Mouse (Mus musculus) forebrain, embryonic 16.5 days (tissue): ENCODE results near the gene Foxn3. TPM values are rescaled to one million over a fixed set of nuclear protein-coding genes. Genes with fewer than 3 reads are reported as not detected.

Experiments
- ATAC-seq: fragments of 200-750 bp; cut with Nextera tagmentation; 2 replicates; pipeline ENCODE4 v1.8.0; 2017; ENCODE audit warnings: mild to moderate bottlenecking, moderate library complexity
- H3K27ac ChIP-seq: fragments of 300-500 bp; sonication (generic); 2 replicates; pipeline ENCODE4 v1.5.1; 2014; ENCODE audit warnings: low read length, control low read depth
- H3K27me3 ChIP-seq: fragments of 300-500 bp; sonication (generic); replicated peaks from 2 replicates; pipeline ENCODE4 v1.6.1; 2014; ENCODE audit warnings: low read length; ENCODE audit not compliant: control insufficient read depth, insufficient read depth
- H3K36me3 ChIP-seq: fragments of 300-500 bp; sonication (generic); 2 replicates; pipeline ENCODE4 v1.6.1; 2014; ENCODE audit not compliant: control insufficient read depth, insufficient read depth
- H3K4me1 ChIP-seq: fragments of 300-500 bp; sonication (generic); replicated peaks from 2 replicates; pipeline ENCODE4 v1.6.1; 2014; ENCODE audit warnings: low read length; ENCODE audit not compliant: control insufficient read depth, insufficient read depth
- H3K4me2 ChIP-seq: fragments of 300-500 bp; sonication (generic); 2 replicates; pipeline ENCODE4 v1.6.1; 2014; ENCODE audit warnings: mild to moderate bottlenecking, low read length, control low read depth
- H3K4me3 ChIP-seq: fragments of 300-500 bp; sonication (generic); replicated peaks from 2 replicates; pipeline ENCODE4 v1.5.1; 2014; ENCODE audit warnings: mild to moderate bottlenecking, low read length, control low read depth
- H3K9ac ChIP-seq: fragments of 300-500 bp; sonication (generic); replicated peaks from 2 replicates; pipeline ENCODE4 v1.6.1; 2014; ENCODE audit warnings: low read depth, low read length, control low read depth
- H3K9me3 ChIP-seq: fragments of 300-500 bp; sonication (generic); 2 replicates; pipeline ENCODE4 v1.6.1; 2016; ENCODE audit warnings: low read length; ENCODE audit not compliant: control insufficient read depth
- WGBS: fragments of 180-500 bp; shearing (Covaris S2); extraction: QIAGEN DNeasy Blood & Tissue Kit; methylation state at CpG from one replicate; pipeline ENCODE4 v1.1.7; 2014; 5-methylcytosine and 5-hydroxymethylcytosine counted together
- polyA plus RNA-seq: library from polyadenylated mRNA; unstranded; fragments of >200 nt; fragmentation: Nextera tagmentation; extraction: Ambion mirVana; gene quantifications from 2 replicates; pipeline ENCODE4 v1.2.1, GENCODE M21; 2015

The Foxn3 gene
- polyA plus RNA-seq, 1 experiment from 2014 or later: 78.0 TPM

DNA sequence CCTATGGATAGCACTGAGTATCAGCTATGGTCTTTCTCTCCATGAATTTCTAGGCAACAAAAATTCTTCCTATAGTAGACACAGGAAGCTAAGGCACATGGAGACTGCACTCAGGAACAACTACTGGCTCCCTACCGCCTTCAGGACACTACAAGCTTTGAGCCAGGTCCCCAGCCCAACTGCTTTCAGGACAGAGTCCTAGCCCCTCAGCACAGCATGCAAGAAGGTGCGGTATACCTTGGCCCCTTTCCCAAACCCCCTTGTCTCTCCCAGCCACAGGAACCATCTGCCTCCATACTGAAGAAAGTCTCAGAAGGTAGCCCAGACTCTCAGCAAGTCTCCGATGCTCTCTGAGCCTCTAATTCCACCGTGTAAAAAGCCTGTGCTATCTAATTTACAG lies 189.8 kb downstream of the Foxn3 start:
- no peaks in the 10 kb centered on the region for H3K27me3 ChIP-seq
- peaks cover 48% of the 10 kb centered on the region for H3K4me1 ChIP-seq
- ATAC-seq: no peak
- no peak overlapping the region for H3K9ac ChIP-seq
- no peak overlapping the region for H3K27ac ChIP-seq
- H3K4me3 ChIP-seq: no peak overlapping the region
- H3K4me2 ChIP-seq: no peak overlapping the region
- no peaks in the 10 kb centered on the region; the same call in 1 of the 2 replicates for H3K9me3 ChIP-seq
- WGBS: 53% methylated on average over 4 of the region's 4 CpGs
- no peaks in the 10 kb centered on the region for H3K36me3 ChIP-seq

DNA sequence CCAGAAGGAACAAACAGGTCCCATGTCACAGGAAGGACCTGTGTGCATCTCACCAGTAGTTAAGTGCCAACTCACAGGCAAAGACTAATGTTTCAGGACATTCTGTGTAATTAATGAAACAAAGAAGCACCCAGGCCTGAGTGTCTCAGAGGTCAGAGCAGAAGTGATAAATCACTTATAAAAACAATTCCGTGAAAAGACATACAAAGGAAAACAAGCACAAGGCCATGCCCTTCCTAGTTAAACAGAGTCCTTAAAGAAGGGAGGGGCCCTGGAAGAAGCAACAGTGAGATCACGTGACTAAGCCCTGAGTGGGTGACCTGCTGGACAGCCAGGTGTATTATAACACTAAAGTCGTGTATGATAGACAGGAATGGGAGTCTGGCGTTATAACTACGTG lies 191.9 kb downstream of the Foxn3 start:
- Histone ChIP-seq H3K27me3 (no peaks in the 10 kb centered on the region), H3K27ac (no peak overlapping the region), H3K9ac (no peak overlapping the region), H3K4me1 (peaks cover 31% of the 10 kb centered on the region), H3K36me3 (no peaks in the 10 kb centered on the region), H3K9me3 (no peaks in the 10 kb centered on the region; the same call in 1 of the 2 replicates), H3K4me2 (no peak overlapping the region), H3K4me3 (no peak overlapping the region)
- ATAC-seq: no peak
- WGBS: 89% methylated on average over 5 of the region's 5 CpGs

DNA sequence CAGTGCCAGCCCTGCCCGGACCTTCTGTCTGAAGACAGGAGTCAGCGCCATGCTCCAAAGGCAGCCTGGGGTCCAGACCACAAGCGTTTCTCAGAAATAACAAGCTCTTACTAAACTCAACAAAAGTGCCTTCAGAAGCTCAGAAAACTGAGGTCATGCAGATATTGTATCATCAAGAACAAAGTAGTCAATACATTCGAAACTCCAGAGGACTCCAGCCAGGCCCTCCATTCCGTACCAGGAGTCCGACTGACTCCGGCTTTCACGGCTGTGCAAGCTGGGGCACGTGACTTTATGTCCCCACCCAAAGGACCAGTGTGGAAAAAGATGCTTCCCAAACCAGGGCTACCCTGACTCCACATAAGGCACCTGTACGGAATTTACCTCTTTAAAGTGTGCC lies 195.1 kb downstream of the Foxn3 start:
- Histone ChIP-seq H3K27me3 (no peaks in the 10 kb centered on the region), H3K4me2 (no peak overlapping the region), H3K9me3 (no peaks in the 10 kb centered on the region; the same call in 1 of the 2 replicates), H3K4me1 (peaks cover 14% of the 10 kb centered on the region), H3K27ac (no peak overlapping the region), H3K36me3 (no peaks in the 10 kb centered on the region), H3K9ac (no peak overlapping the region), H3K4me3 (no peak overlapping the region)
- WGBS: 92% methylated on average over 10 of the region's 10 CpGs
- no peak for ATAC-seq

DNA sequence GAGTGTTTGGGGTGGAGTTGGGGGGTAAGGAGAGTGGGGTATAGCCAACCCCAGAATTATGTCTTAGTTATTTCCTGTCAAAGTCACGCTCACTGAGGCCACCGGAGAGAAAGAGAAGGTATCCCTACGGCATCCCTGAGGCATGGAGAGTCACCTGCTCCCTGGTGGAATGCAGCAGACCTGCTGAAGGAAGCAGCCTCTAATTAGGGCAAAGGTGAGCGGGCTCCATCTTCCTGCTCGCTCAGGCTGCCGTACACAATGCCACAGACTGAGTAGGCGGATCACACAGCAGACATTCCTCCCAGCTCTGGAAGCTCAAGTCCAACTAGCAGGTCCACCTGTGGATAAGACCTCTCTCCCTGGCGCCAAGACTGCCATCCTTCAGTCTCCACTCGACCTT lies 197.4 kb downstream of the Foxn3 start:
- H3K9ac ChIP-seq: no peak overlapping the region
- no peak overlapping the region for H3K27ac ChIP-seq
- H3K27me3 ChIP-seq: no peaks in the 10 kb centered on the region
- no peaks in the 10 kb centered on the region for H3K9me3 ChIP-seq
- H3K4me3 ChIP-seq: no peak overlapping the region
- H3K4me1 ChIP-seq: peaks cover 25% of the 10 kb centered on the region
- no peak overlapping the region for H3K4me2 ChIP-seq
- no peaks in the 10 kb centered on the region for H3K36me3 ChIP-seq
- ATAC-seq: no peak
- WGBS: 91% methylated on average over 9 of the region's 9 CpGs

DNA sequence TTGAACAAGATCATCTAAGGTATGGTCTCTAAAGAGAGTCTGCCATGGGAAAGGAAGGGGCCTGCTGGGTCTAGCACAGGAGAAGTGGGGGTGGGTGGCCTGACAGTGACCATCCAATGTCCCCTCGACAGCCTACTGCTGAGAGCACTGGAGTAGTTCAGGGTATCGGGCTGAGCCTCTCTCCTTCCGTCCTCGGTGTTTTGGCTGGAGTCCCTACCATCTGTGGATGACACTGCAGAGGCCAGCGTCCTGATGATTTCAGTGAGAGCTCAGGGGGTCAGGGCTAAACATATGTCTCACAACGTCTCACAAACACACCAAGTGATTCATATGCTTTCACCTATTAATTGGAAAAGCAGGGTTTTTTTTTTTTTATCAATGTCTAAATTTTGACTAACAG lies 199.2 kb downstream of the Foxn3 start:
- H3K9me3 ChIP-seq: no peaks in the 10 kb centered on the region
- no peak overlapping the region for H3K4me3 ChIP-seq
- H3K4me1 ChIP-seq: peaks cover 23% of the 10 kb centered on the region
- no peak for ATAC-seq
- H3K4me2 ChIP-seq: no peak overlapping the region
- no peaks in the 10 kb centered on the region for H3K27me3 ChIP-seq
- 47% methylated on average over 6 of the region's 6 CpGs for WGBS
- no peak overlapping the region for H3K9ac ChIP-seq
- no peak overlapping the region for H3K27ac ChIP-seq
- H3K36me3 ChIP-seq: no peaks in the 10 kb centered on the region

DNA sequence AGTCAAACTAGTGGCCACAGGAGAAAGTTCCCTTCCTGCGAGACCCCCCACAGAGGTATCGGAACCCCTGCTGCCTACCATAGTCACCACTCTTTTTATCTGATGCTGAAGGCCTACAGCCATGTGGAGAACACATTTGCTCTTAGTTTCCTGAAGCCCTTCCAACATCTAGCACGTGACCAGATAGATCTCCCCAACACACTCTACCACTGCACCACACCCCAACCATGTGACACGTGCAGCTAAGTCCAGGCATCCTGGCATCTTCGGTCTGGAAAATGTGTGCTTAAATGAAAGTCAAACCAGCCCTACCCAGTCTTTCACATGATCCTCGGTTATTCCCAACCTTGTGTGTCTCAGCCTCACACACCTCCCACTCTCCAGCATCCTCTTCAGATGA lies 200.4 kb downstream of the Foxn3 start:
- no peaks in the 10 kb centered on the region for H3K36me3 ChIP-seq
- WGBS: 94% methylated on average over 6 of the region's 6 CpGs
- H3K4me2 ChIP-seq: no peak overlapping the region
- H3K4me3 ChIP-seq: no peak overlapping the region
- H3K9ac ChIP-seq: no peak overlapping the region
- H3K27me3 ChIP-seq: no peaks in the 10 kb centered on the region
- ATAC-seq: no peak
- H3K4me1 ChIP-seq: peaks cover 23% of the 10 kb centered on the region
- H3K9me3 ChIP-seq: no peaks in the 10 kb centered on the region
- H3K27ac ChIP-seq: no peak overlapping the region

DNA sequence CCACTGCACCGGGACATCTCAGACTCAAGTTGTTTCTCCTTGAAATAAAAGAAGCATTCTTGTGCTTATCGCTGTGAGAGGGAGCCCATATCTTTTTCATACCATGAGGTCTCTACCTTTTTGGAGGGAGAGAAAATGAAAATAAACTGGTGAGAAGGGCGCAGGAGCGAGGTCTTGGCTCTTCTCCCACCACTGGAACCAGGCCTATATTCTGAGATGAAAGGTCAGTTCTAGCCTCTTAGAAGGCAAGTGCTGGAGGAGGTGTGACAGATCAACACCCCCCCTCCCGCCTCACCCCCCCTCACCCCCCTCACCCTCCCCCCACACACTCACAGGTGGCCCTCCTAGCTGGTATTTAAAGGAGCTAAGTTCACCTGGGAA lies 201.6 kb downstream of the Foxn3 start:
- Histone ChIP-seq H3K9me3 (no peaks in the 10 kb centered on the region), H3K27me3 (no peaks in the 10 kb centered on the region), H3K4me1 (peaks cover 23% of the 10 kb centered on the region), H3K9ac (no peak overlapping the region), H3K27ac (peak overlapping the region; percentile 61; the same call in 1 of the 2 replicates), H3K4me2 (no peak overlapping the region), H3K4me3 (no peak overlapping the region), H3K36me3 (no peaks in the 10 kb centered on the region)
- ATAC-seq: no peak
- 71% methylated on average over 5 of the region's 5 CpGs for WGBS

DNA sequence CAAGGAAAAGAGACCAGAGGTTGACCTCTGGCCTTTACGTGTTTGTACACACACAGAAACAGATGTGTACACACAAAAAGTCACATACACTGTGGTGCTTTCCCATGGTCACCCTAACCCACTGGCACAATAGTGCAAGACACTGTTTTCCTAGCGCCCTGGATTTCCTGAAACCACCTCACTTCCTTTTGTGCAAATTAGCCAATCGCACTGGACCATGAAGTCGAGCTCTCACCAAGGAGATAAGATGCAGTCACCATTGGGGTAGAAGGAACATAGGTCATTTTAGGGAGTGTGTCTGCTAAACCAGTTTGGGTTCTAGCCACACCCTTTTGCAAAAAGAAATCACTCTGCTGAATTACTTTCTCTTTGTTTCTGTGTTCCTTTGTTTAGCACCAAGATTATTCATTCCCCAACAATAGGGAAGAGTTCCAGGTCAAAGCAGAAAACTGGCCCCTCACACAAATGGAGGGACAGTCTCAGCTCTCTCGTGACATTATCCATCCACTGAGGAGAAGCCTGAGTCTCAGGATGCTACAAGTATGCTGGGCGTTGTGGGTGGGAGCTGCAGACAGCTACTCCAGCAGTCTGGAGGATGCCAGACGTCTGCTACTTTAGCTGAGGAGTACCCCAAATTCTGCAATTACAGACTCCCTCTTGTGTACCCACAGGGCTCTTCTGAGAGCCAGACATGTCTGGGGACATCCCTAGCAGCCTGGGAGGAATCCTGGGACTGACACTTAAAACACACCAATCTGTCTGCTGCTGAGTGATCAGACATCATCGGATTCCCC lies 202.2 kb downstream of the Foxn3 start:
- no peaks in the 10 kb centered on the region for H3K9me3 ChIP-seq
- H3K27ac ChIP-seq: peak overlapping the region; percentile 61
- no peaks in the 10 kb centered on the region for H3K36me3 ChIP-seq
- WGBS: 57% methylated on average over 8 of the region's 8 CpGs
- no peak overlapping the region for H3K4me2 ChIP-seq
- ATAC-seq: peak; percentile 24; the same call in 1 of the 2 replicates
- H3K27me3 ChIP-seq: no peaks in the 10 kb centered on the region
- H3K9ac ChIP-seq: no peak overlapping the region
- peaks cover 23% of the 10 kb centered on the region for H3K4me1 ChIP-seq
- no peak overlapping the region for H3K4me3 ChIP-seq

DNA sequence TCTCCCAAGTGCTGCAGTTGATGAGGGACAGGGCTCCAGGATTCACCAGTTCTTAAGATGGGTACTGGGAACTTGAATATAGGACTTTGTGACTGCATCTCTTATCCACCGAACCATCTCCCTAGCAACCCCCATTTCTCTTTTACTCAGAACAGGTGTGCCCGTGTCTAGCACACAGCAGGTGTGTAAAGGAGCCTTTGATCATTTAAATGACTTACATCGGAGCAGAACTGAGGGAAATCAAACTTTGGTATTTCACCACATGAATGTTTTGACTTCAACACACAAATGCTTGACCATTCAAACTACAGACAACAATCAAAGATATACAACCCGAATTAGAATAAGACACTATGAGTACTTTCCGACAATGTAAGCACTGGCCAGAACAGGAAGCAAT lies 204.7 kb downstream of the Foxn3 start:
- no peaks in the 10 kb centered on the region for H3K27me3 ChIP-seq
- ATAC-seq: no peak
- H3K9ac ChIP-seq: no peak overlapping the region
- H3K4me1 ChIP-seq: peaks cover 14% of the 10 kb centered on the region
- H3K36me3 ChIP-seq: no peaks in the 10 kb centered on the region
- 84% methylated on average over 5 of the region's 5 CpGs for WGBS
- no peak overlapping the region for H3K27ac ChIP-seq
- H3K4me3 ChIP-seq: no peak overlapping the region
- H3K9me3 ChIP-seq: no peaks in the 10 kb centered on the region
- H3K4me2 ChIP-seq: no peak overlapping the region

DNA sequence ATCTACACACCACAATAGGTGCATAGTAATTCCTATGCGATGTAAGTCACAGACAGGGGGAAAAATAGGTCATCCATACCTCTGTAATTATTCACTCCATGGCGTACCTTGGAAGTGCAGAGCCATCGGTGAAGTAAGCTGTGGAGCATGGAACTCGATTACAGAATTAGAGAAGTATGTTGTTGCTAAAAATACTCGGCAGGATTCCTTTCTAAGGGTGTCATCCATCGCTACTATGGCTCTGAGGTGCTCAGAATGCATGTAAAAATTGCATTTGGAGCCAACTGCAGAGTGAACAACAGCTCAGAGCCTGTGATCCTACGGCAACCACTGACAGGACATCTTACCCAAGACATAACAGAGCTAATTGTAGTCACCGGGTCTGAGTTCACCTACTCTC lies 206.7 kb downstream of the Foxn3 start:
- H3K9ac ChIP-seq: no peak overlapping the region
- H3K4me2 ChIP-seq: no peak overlapping the region
- H3K9me3 ChIP-seq: no peaks in the 10 kb centered on the region
- H3K27ac ChIP-seq: no peak overlapping the region
- H3K4me1 ChIP-seq: peaks cover 15% of the 10 kb centered on the region
- no peak overlapping the region for H3K4me3 ChIP-seq
- H3K36me3 ChIP-seq: no peaks in the 10 kb centered on the region
- no peak for ATAC-seq
- WGBS: 86% methylated on average over 8 of the region's 8 CpGs
- no peaks in the 10 kb centered on the region for H3K27me3 ChIP-seq
